Comparison of ENCODE assay signal across 27 mouse cellular contexts in the genomic region with DNA sequence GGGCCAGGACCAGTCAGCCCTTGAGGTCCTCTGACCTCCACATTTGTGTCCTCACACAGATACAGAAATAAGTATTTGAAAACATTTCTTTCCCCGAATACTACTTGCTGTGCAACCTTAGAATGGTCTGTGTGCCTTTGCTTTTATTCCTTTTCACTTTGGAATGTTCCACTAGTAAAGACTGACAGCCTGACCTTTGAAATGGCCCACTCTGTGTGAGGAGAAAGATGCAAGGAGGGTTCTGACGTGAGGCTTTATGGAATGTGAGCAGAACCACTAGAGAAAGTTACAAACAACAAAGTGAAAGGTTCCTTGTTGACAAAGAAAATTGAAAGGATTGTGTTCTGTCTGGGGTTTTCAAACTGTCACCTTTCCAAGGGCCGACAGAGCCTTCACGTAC. TPM values are rescaled to one million over a fixed set of nuclear protein-coding genes. Genes with fewer than 3 reads are reported as not detected.
DNase-seq lines count a peak whose midpoint lies in the region; ATAC-seq and TF ChIP-seq lines count a peak whose summit lies in the region.
"Had no signal": no experiment of that assay in that cellular context is flagged by ENCODE, and none has a peak within 500 bp of the region (broad histone marks: within the 10 kb centered on the region; RNA-seq: fewer than 3 reads in every experiment).

No protein-coding gene starts in this region.

- H3K27ac ChIP-seq in kidney, adult 2 months (ENCODE audit: insufficient read depth, low read depth, low read length): peak overlapping the region; percentile 76
- H3K27ac ChIP-seq in kidney, embryonic 15.5 days: no peak overlapping the region
- H3K27ac ChIP-seq: embryonic facial prominence, embryonic 10.5 days; embryonic facial prominence, embryonic 13.5 days; forebrain, embryonic 12.5 days; forebrain, embryonic 15.5 days; heart, embryonic 15.5 days; hindbrain, embryonic 10.5 days; hindbrain, embryonic 13.5 days had no signal

- H3K4me2 ChIP-seq in kidney, embryonic 15.5 days: no peak overlapping the region
- H3K4me2 ChIP-seq: embryonic facial prominence, embryonic 13.5 days; forebrain, embryonic 12.5 days; forebrain, embryonic 15.5 days; heart, embryonic 12.5 days; heart, embryonic 15.5 days; hindbrain, embryonic 13.5 days had no signal

- no peak overlapping the region for H3K4me3 ChIP-seq in kidney, adult 2 months (ENCODE audit: insufficient read depth, low read depth, low read length)
- H3K4me3 ChIP-seq in kidney, embryonic 15.5 days (replicated peaks): no peak overlapping the region
- H3K4me3 ChIP-seq: embryonic facial prominence, embryonic 10.5 days; embryonic facial prominence, embryonic 13.5 days; erythroblast, embryonic 14.5 days; forebrain, embryonic 12.5 days; forebrain, embryonic 15.5 days; heart, embryonic 12.5 days; heart, embryonic 15.5 days; hindbrain, embryonic 10.5 days; hindbrain, embryonic 13.5 days had no signal

- WGBS in kidney, adult 2 months: 28% methylated on average over 4 of the region's 4 CpGs
- WGBS in kidney, embryonic 15.5 days: 76% methylated on average over 4 of the region's 4 CpGs

- DNase-seq in kidney, adult 2 months: peak; percentile 51
- DNase-seq in kidney, postnatal 36 days: peak; percentile 16 to 53
- no peak for DNase-seq in kidney, postnatal 10 days
- DNase-seq in induced T-regulatory cell, adult 2 months (ENCODE audit: low read depth): peak; percentile 6
- no peak for DNase-seq in layer of hippocampus, adult 9-11 months
- DNase-seq: adrenal gland, adult 2 months; adrenal gland, postnatal 25 days; cerebellum, adult 11-12 months; cerebellum, adult 8-10 months; cerebellum, postnatal 14 days; embryo, embryonic 11 days; gastrocnemius, postnatal 25 days; heart, adult 18-20 months; heart, postnatal 10 days; heart, postnatal 36 days had no signal

- no peak for TF ChIP-seq CTCF in kidney, adult 2 months (conservative IDR thresholded peaks at IDR 0.05; ENCODE audit: insufficient read depth, insufficient read length, low read depth, low read length)

- H3K27me3 ChIP-seq in kidney, adult 2 months (replicated peaks; ENCODE audit: control insufficient read depth, insufficient read depth, low read length): no peaks in the 10 kb centered on the region
- no peaks in the 10 kb centered on the region for H3K27me3 ChIP-seq in kidney, embryonic 15.5 days
- H3K27me3 ChIP-seq: embryonic facial prominence, embryonic 13.5 days; forebrain, embryonic 12.5 days; forebrain, embryonic 15.5 days; heart, embryonic 12.5 days; heart, embryonic 15.5 days; hindbrain, embryonic 13.5 days had no signal

- H3K4me1 ChIP-seq in kidney, adult 2 months (ENCODE audit: control insufficient read depth, insufficient read depth, low read length): peaks cover 30% of the 10 kb centered on the region
- H3K4me1 ChIP-seq in kidney, embryonic 15.5 days: peaks cover 19% of the 10 kb centered on the region

- ATAC-seq in kidney, embryonic 15.5 days (replicated peaks; ENCODE audit: low FRiP score): no peak
- ATAC-seq: CD4-positive, CD25-positive, alpha-beta regulatory T cell, adult 4 months; forebrain, embryonic 15.5 days; hindbrain, embryonic 16.5 days had no signal

- no peaks in the 10 kb centered on the region for H3K9me3 ChIP-seq in kidney, embryonic 15.5 days (replicated peaks)
- H3K9me3 ChIP-seq: embryonic facial prominence, embryonic 10.5 days; embryonic facial prominence, embryonic 13.5 days; forebrain, embryonic 12.5 days; forebrain, embryonic 15.5 days; heart, embryonic 12.5 days; heart, embryonic 15.5 days; hindbrain, embryonic 10.5 days; hindbrain, embryonic 13.5 days had no signal

- no peaks in the 10 kb centered on the region for H3K36me3 ChIP-seq in kidney, adult 2 months (ENCODE audit: control insufficient read depth, insufficient read depth, low read length)
- peaks cover 38% of the 10 kb centered on the region for H3K36me3 ChIP-seq in kidney, embryonic 15.5 days
- H3K36me3 ChIP-seq: forebrain, embryonic 15.5 days; heart, embryonic 15.5 days had no signal

- TF ChIP-seq POLR2A in kidney, adult 2 months (IDR thresholded peaks at IDR 0.05; ENCODE audit: low read depth, low read length): no peak

- H3K9ac ChIP-seq in kidney, embryonic 15.5 days: no peak overlapping the region
- H3K9ac ChIP-seq: embryonic facial prominence, embryonic 13.5 days; forebrain, embryonic 12.5 days; forebrain, embryonic 15.5 days; heart, embryonic 12.5 days; heart, embryonic 15.5 days; hindbrain, embryonic 13.5 days had no signal

RNA-seq across cellular contexts. Expression of a gene that starts 6.8 kb away (rescaled TPM):
- polyA plus RNA-seq in kidney, adult 2 months (2012; rRNA removed): 58.2 and 61.6 TPM in 2 replicates
- 164 and 172 TPM in 2 replicates for polyA plus RNA-seq in kidney, embryonic 15.5 days (2015; fragmentation: Nextera tagmentation; extraction: Ambion mirVana)

Comparison
In these comparisons a context has a peak if more than half of its experiments do, and no peak if none do; other contexts are left out.
1. DNase-seq: peak in kidney, adult 2 months (single experiment), kidney, postnatal 36 days (2 of 2) and induced T-regulatory cell, adult 2 months (single experiment); none in kidney, postnatal 10 days (single experiment) and layer of hippocampus, adult 9-11 months (single experiment).